Mouse (Mus musculus) heart, postnatal 0 days (tissue): ENCODE measurements around the gene Vwc2.

Experiments
- CTCF ChIP-seq: IDR thresholded peaks from 2 replicates; pipeline ENCODE4 v1.5.1; 2016; ENCODE audit warnings: antibody characterized with exemption, control low read depth, low read depth
- EP300 ChIP-seq: IDR thresholded peaks from 2 replicates; pipeline ENCODE4 v1.6.1; 2016; ENCODE audit warnings: antibody characterized with exemption, low read depth

DNA sequence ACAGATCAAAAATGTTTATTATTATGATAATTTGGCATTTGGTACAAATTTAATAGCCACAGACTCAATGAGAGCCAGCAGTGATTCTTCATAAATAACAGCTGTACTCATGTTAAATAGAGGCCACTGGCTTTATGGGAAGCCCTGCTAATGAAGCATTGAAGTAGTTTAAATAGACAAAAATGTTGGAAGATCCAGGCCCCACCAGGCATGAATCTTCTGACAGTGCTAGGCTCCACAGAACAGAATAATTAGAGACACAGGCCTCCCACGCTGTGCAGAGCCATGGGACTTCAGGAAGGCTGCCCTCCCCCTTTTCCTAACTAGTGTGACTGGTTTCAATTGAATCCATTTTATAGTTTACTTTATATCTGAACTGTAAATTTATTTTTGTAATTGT, 11.8 kb upstream of the Vwc2 start:
- TF ChIP-seq EP300 (no peak), CTCF (no peak)
